Mouse (Mus musculus) adrenal gland, adult 2 months (tissue): ENCODE measurements around the gene Rem2. TPM values are rescaled to one million over a fixed set of nuclear protein-coding genes. Genes with fewer than 3 reads are reported as not detected.

Experiments used
- DNase-seq: peaks from one replicate; pipeline ENCODE4 v3.0.0; 2021
- polyA plus RNA-seq: library from polyadenylated mRNA; depleted of rRNA; stranded (reverse); fragments of >200 nt; gene quantifications from 2 replicates; pipeline ENCODE4 v1.2.3, GENCODE M21; 2012
- total RNA-seq, 2 experiments: library from RNA; stranded (reverse); gene quantifications; 2 replicates each; pipeline ENCODE4 v1.2.3; 2021

The Rem2 gene
- total and polyA plus RNA-seq, 3 experiments, result 0.29 to 0.49 (median 0.45) TPM

- DNase-seq, result no peak
These were observed 31.9 kb upstream of the Rem2 start for GRCm38 (mm10) chr14:54443712-54444618.

GRCm38 (mm10) chr14:54445476-54445875 lies 30.4 kb upstream of the Rem2 start:
- DNase-seq, result no peak

GRCm38 (mm10) chr14:54453566-54453965 lies 22.3 kb upstream of the Rem2 start:
- DNase-seq, result no peak

DNA sequence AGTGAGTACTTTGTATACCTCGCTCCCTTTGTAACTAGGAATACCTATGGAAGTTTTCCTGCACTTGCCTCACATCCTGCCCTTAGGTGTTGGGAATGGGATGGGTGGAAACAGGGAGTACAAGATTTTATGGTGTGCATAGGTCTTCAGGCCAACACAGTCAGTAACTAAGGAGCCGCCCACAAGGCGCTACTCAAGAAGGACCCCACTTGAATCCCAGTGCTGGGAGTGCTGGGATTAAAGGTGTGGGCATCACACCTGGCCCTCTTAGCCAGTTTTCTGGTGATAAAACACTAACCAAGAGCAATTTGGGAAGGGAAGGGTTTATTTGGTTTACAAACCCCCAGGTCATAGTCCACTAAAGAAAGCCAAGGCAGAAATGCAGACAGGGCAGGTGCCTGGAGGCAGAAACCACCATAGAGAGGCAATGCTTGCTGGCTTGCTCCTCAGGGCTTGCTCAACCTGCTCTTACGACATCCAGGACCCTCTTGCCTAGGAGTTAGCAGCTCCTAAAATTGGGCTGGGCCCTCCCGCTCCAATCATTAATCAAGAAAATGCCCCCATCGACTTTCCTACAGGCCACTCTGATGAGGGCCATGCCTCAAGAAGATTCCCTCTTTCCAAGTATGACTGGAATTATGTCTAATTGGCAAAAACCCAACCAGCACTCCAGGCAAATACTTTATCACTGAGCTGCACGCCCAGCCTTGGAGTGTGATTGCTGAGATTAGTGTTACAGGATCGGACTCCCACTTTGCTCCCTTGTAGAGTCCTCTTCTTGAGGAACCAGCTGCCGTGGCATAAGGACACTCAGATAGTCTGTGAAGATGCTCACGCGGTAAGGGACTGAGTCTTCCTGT lies 21.0 kb upstream of the Rem2 start:
- no peak for DNase-seq

DNA sequence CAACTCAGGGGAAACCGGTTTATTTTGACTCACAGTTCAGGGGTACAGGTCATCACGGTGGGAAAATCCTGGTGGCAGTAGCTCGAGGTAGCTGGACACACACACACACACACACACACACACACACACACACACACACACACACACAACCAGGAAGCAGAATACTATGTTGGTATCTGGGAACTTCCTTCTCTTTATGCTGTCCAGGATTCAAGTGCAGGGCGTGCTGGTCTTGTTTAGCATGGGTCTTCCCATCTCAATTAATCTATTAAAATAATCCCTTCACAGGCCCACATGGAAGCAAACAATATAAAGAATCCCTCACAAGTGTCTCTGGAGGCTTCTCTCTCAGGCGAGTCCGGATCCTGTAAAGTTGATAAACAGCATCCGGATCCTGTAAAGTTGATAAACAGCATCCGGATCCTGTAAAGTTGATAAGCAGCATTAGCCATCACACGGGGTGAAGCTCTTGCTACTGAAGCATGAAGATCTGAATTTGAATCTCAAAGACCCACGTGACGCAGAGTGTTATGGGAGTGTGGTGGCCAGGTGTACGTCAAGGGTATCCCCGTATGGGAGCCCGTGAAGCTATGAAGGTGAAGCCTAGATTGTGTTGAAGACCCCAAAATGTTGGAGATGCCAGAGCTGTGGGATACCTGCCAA lies 17.9 kb upstream of the Rem2 start:
- DNase-seq, result no peak

GRCm38 (mm10) chr14:54462146-54462545 lies 13.8 kb upstream of the Rem2 start:
- DNase-seq, result no peak

- no peak for DNase-seq
These were observed 12.6 kb upstream of the Rem2 start for GRCm38 (mm10) chr14:54463108-54463958.

GRCm38 (mm10) chr14:54463959-54464292 lies 12.0 kb upstream of the Rem2 start, which contains the start of gene Lrp10:
Lrp10 (plus strand) TSS chr14:54464137.
- DNase-seq, result peak; percentile 95

DNA sequence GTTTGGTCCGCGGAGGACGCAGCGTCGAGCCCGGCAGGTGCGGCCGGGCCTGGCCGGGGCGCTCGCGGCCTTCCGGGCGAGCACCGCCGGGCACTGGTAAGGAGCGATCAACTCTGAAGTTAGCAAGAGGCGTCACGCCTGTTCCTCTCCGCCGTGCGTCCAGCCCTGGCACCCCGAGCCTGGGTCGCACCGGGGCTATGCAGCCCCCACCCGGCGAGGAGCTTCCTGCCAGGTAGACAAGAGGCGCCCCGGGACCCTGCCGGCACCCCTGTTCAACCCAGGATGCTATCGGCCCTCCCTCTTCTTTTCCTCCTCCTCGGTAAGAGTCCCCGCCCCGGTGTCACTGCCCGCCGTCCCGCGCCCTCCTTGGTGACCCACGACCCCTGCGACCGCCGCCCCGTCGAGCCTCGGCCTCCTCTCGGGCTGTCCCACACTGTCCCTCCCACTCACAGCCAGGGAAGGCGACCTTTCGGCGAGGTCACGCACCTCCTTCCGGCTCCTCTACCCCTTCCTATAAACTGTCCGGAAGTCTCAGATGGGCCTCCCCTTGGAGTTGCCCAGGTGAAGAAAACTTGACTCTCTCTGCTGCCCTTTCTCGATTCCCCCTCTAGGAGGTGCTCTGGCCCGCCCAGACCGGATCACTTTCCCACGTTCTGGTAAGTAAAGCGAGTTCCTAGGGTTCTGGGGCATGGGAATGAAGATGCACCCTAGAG lies 11.5 kb upstream of the Rem2 start:
- DNase-seq, result peak; percentile 84

GRCm38 (mm10) chr14:54471467-54471866 lies 4.4 kb upstream of the Rem2 start:
- DNase-seq, result no peak

GRCm38 (mm10) chr14:54472671-54473070 lies 3.2 kb upstream of the Rem2 start:
- DNase-seq, result no peak

DNA sequence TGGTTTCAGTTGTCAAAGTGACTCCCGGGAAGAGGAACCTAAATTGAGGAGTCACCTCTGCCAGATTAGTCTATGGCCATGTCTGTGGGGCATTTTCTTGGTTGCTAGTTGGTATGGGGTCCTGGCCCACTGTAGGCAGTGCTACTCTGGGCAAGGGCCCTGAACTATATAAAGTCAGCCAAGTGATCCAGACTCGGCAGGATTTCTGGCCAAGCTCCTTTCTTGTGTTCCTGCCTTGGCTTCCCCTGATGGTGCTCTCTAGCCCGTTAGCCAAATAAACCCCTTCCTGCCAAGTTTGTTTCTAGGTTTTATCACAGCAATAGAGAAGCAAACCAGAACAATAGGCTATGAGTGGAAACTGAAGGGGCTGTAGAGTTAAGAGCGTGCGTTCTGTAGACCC lies 1.2 kb upstream of the Rem2 start:
- no peak for DNase-seq

DNA sequence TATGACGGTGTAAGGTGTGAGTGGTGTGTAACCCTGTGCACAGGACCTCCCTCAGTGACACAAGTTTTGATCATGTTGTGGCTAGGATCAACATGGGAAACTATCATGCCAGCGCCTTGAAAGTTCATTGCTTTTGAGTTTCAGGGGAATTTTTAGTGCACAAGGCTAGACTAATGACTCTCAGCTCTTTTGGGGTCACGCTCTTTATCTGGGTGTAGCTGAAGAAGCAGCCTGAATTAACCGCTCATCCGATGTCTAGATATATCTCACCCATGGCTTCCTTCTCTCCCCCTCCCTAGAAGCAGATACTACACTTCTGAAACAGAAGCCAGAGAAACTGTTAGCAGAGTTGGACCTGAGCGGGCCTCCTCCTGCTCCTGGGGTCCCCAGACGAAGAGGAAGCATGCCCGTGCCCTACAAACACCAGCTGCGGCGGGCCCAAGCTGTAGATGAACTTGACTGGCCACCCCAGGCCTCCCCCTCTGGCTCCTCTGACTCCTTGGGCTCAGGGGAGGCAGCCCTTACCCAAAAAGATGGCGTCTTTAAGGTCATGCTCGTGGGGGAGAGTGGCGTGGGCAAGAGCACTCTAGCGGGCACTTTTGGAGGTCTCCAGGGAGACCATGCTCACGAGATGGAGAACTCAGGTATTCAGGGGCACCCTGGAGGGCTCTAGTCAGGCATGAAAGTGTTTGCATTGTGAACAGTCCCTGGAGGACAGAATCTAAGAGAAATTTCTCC lies 1.4 kb downstream of the Rem2 start:
- no peak for DNase-seq

DNA sequence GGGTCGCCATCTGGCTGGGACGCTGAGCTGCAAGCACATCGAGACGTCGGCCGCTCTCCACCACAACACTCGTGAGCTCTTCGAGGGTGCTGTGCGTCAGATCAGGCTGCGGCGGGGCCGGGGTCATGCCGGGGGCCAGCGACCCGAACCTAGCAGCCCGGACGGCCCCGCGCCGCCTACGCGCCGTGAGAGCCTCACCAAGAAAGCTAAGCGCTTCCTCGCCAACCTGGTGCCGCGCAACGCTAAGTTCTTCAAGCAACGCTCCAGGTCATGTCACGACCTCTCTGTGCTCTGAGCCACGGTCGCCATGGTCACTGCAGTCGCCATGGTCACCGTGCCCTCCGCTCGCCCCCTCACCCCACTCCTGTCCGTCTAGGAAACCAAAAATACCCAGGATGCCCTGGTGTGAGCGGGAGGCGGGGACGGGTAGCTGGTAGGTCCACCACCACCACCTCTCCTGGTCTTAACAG lies 3.6 kb downstream of the Rem2 start:
- peak; percentile 69 for DNase-seq

- DNase-seq, result no peak
These were observed 4.8 kb downstream of the Rem2 start for GRCm38 (mm10) chr14:54480673-54481072.

- DNase-seq, result peak; percentile 62
These were observed 5.5 kb downstream of the Rem2 start for GRCm38 (mm10) chr14:54481402-54481801.

- DNase-seq, result no peak
These were observed 6.6 kb downstream of the Rem2 start for GRCm38 (mm10) chr14:54482498-54482897.

GRCm38 (mm10) chr14:54485899-54486298 lies 10.0 kb downstream of the Rem2 start:
- no peak for DNase-seq

DNA sequence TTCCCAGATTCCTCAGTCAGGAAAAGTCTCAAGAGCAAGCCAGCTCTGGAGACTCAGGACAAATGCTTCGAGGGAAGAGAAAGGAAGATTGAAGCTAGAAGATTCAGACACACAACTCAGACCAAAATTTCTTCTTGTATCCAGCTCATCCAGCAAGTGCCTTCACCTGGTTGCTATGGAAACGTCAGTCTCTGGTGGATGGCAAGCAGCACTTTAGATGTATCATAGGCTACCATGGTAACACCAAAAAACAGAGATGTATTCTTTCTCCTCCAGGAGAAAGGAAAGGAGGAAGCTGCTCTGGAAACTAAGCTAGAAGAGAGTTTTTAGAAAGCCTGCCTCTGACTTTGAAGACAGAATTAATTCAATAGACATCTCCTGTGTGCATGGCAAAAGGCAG lies 11.8 kb downstream of the Rem2 start:
- no peak for DNase-seq

DNA sequence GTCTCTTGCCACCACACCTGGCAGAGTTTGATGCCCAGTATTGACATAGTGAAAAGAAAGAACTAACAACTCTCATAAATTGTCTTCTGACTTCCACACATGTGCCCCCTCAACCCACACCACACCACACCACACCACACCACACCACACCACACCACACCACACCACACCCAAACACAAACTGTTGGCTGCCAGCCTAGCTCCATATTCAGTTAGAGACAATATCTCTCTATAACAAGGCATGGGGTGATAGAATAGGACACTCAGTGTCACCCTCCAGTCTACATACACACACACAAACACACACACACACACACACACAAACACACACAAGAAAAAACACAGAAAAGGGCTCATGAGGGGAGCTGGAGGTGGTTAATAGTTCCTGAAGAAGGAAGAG lies 12.4 kb downstream of the Rem2 start:
- DNase-seq, result no peak
